Mouse (Mus musculus) right cerebral cortex, postnatal 36 days (tissue): ENCODE results near the gene Echdc2.

Experiments used
- DNase-seq, 2 experiments: peaks; one replicate each; pipeline ENCODE4 v3.0.0; 2022; ENCODE audit warnings: low spot score in 2 of 2, mixed read lengths in 1 of 2

The Echdc2 gene

GRCm38 (mm10) chr4:108199236-108199635, 34.0 kb downstream of the Echdc2 start:
- DNase-seq = no peak

DNA sequence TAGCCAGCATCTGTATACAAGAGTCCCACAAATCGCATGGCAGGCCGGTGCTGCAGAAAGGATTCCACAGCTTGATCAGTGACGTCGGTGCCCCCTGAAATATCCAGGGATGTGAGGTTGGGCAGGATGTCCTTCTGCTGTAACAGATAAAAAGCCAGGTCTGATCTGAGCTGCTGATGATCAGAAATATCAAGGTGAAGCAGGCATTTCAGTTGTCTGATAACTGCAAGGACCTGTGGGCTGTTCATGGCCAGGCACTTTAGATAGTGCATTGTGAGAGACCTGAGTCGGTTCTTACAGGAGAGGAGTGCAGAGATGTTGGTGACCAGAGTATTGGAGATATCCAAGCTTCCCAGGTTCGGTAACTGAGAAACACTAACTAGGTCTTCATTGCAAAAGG, 39.4 kb downstream of the Echdc2 start:
- DNase-seq = no peak

DNA sequence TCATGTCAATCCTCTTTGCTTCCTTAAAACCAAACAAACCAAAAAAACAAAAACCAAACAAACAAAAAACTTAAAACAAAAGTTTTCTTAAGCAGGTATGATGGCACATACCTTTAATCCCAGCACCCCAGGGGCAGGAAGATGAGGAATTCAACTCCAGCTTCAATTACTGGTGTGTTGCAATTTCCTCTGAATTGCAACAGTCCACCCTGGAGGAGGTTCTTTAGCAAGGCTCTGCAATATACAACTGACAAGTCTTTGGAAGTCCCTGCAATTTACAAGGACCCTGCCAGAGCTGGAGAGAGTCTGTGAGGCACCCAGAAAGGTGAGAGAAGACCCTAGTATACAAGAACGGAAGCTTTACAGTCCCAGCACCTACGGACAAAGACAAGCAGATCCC, 47.8 kb downstream of the Echdc2 start:
- no peak for DNase-seq

DNA sequence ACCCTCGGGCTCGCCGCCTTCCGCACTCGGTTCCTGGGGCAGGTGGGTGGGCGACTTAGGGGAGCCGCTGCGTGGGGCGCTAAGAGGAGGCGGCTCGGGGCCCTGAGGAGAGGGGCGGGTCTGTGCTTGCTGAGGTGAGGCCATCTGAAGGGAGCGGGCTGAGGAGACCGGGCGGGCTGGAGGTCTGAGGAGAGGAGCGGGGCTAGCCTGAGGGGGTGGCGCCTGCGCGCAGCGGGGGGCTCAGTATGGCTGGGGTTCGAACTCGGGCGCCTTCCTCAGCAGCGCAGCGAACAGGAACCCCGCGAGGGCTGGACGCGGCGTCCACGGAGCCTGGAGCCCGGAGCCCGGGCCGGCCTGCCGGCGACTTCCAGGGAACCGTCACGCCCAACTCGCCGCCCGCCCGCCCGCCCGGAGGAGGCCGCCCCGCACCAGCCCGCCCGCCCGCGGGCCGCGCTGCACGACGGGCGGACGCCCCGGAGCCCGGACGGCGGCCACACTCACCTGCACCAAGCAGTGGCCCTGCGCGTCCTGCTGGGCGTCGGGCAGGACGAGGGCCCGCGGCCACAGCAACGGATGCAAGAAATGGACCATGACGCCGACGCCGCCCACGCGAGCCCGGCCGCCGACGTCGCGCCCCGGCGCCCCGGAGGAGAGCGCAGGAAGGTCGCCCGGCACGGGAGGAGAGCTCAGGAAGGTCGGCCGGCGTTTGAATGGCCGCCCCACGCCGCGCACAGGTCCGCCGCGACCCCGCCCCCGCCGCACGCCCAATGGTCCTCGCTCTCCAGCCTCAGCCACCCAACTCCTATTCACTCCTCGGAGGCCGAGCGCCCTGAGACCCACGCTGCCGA, 52.3 kb downstream of the Echdc2 start, which contains the start of gene Zyg11a:
Gene Zyg11a (minus strand): TSS at position 717 of the 848 bp plus-strand sequence.
- DNase-seq = no peak

- DNase-seq = no peak
Observed at GRCm38 (mm10) chr4:108219019-108219418, 53.8 kb downstream of the Echdc2 start.

- no peak for DNase-seq
Observed at GRCm38 (mm10) chr4:108222507-108222906, 57.3 kb downstream of the Echdc2 start.

GRCm38 (mm10) chr4:108225341-108225872, 60.2 kb downstream of the Echdc2 start:
- DNase-seq = no peak
